9 mouse cellular contexts compared by ENCODE assay signal in the genomic region with DNA sequence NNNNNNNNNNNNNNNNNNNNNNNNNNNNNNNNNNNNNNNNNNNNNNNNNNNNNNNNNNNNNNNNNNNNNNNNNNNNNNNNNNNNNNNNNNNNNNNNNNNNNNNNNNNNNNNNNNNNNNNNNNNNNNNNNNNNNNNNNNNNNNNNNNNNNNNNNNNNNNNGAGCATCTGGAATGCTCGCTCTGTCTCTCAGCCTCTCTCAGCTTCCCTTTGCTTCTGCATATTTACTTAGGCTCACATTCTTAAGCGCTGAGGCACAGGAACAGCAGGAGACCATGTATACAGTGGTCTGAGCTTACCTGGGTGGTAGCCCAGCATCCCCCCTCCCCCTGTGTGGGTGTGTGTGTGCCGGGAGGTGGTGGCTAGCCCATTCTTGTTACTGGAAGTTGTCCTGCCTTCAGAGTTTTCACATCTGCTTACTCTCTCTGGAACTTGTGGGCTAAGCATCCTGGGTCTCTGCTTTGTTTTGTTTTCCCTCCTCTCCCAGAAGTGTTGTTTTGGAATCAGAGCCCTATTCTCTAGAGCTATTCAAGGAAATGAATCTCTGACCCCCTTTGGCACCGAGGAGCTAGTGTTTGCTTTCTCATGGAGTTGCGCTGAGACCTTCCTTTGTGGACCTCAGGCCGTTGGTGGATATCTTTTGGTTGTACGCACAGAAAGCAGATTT. TPM values are rescaled to one million over a fixed set of nuclear protein-coding genes. Genes with fewer than 3 reads are reported as not detected.
A peak's percentile ranks its signal among the peaks of the same experiment; 100 is the strongest.
DNase-seq lines count a peak whose midpoint lies in the region; ATAC-seq and TF ChIP-seq lines count a peak whose summit lies in the region.
"Had no signal": no experiment of that assay in that cellular context is flagged by ENCODE, and none has a peak within 500 bp of the region (broad histone marks: within the 10 kb centered on the region; RNA-seq: fewer than 3 reads in every experiment).

No protein-coding gene starts in this region.

- no peaks in the 10 kb centered on the region for H3K36me3 ChIP-seq in kidney, embryonic 16.5 days (ENCODE audit: insufficient read depth, low read length)
- peaks cover 0 to 26% of the 10 kb centered on the region in 2 experiments; a peak in 2 of 4 replicates for H3K36me3 ChIP-seq in MEL (ENCODE audit: control insufficient read depth in 1 of 2, insufficient read depth in 2 of 2, low read length in 2 of 2)
- no peaks in the 10 kb centered on the region for H3K36me3 ChIP-seq in embryonic facial prominence, embryonic 15.5 days
- H3K36me3 ChIP-seq: liver, embryonic 15.5 days had no signal

- no peak for DNase-seq in kidney, adult 11 months
- peak; percentile 46 for DNase-seq in MEL (ENCODE audit: low read depth, low spot score)
- DNase-seq in mesoderm, embryonic 11.5 days (ENCODE audit: low read depth, low spot score), result peak; percentile 49
- no peak for DNase-seq in MN1 (ENCODE audit: low spot score)
- DNase-seq in gastrocnemius, postnatal 10 days, result no peak

- no peaks in the 10 kb centered on the region for H3K79me2 ChIP-seq in MEL (ENCODE audit: control insufficient read depth, insufficient read depth, low read length, poor library complexity)

- no peaks in the 10 kb centered on the region for H3K9me3 ChIP-seq in kidney, embryonic 16.5 days (ENCODE audit: low read length)
- no peaks in the 10 kb centered on the region for H3K9me3 ChIP-seq in MEL (replicated peaks; ENCODE audit: insufficient read depth, low read length)
- no peaks in the 10 kb centered on the region for H3K9me3 ChIP-seq in embryonic facial prominence, embryonic 15.5 days (replicated peaks)
- H3K9me3 ChIP-seq: liver, embryonic 15.5 days had no signal

- H3K27me3 ChIP-seq in kidney, embryonic 16.5 days (ENCODE audit: insufficient read depth, low read length), result no peaks in the 10 kb centered on the region
- no peaks in the 10 kb centered on the region for H3K27me3 ChIP-seq in MEL (ENCODE audit: control insufficient read depth in 1 of 2, insufficient read depth in 2 of 2, low read length in 2 of 2)
- H3K27me3 ChIP-seq in embryonic facial prominence, embryonic 15.5 days, result no peaks in the 10 kb centered on the region
- H3K27me3 ChIP-seq: liver, embryonic 15.5 days had no signal

- no peak for TF ChIP-seq POLR2A in MEL (IDR thresholded peaks at IDR 0.05; ENCODE audit: control insufficient read depth in 1 of 2, insufficient read depth in 1 of 2, low read depth in 1 of 2, low read length in 2 of 2, poor library complexity in 1 of 2)

- no peak overlapping the region for H3K27ac ChIP-seq in kidney, embryonic 16.5 days (ENCODE audit: low read length)
- no peak overlapping the region for H3K27ac ChIP-seq in MEL (ENCODE audit: control insufficient read depth, low read depth, low read length)
- 0 out of 2 replicates have a peak overlapping the region, but pooled peaks have one; percentile 40 for H3K27ac ChIP-seq in embryonic facial prominence, embryonic 15.5 days (replicated peaks)
- H3K27ac ChIP-seq: liver, embryonic 15.5 days had no signal

- H3K4me1 ChIP-seq in kidney, embryonic 16.5 days (ENCODE audit: insufficient read depth, low read length), result peaks cover 4% of the 10 kb centered on the region; the same call in 1 of the 2 replicates
- H3K4me1 ChIP-seq in MEL (ENCODE audit: control insufficient read depth in 1 of 2, insufficient read depth in 2 of 2, low read length in 2 of 2), result peaks cover 14 to 38% of the 10 kb centered on the region in 2 experiments
- H3K4me1 ChIP-seq in embryonic facial prominence, embryonic 15.5 days, result peaks cover 11% of the 10 kb centered on the region; the same call in 1 of the 2 replicates

- H3K4me2 ChIP-seq in kidney, embryonic 16.5 days (replicated peaks; ENCODE audit: low read depth, low read length), result no peak overlapping the region
- H3K4me2 ChIP-seq in embryonic facial prominence, embryonic 15.5 days (replicated peaks), result no peak overlapping the region

- TF ChIP-seq RAD21 in MEL (IDR thresholded peaks at IDR 0.05; ENCODE audit: low read depth, low read length), result no peak

- no peak overlapping the region for H3K9ac ChIP-seq in kidney, embryonic 16.5 days (replicated peaks; ENCODE audit: low read length)
- H3K9ac ChIP-seq in MEL (ENCODE audit: control insufficient read depth, low read depth, low read length, poor library complexity, severe bottlenecking), result no peak overlapping the region
- H3K9ac ChIP-seq in embryonic facial prominence, embryonic 15.5 days, result no peak overlapping the region
- H3K9ac ChIP-seq: liver, embryonic 15.5 days had no signal

- no peak for TF ChIP-seq EP300 in MEL (IDR thresholded peaks at IDR 0.05; ENCODE audit: low read depth in 1 of 2, low read length in 2 of 2)

- ATAC-seq in kidney, embryonic 16.5 days (ENCODE audit: low FRiP score, low TSS enrichment), result peak; percentile 36; the same call in 1 of the 2 replicates
- peak; percentile 77 for ATAC-seq in embryonic facial prominence, embryonic 15.5 days (ENCODE audit: insufficient number of reproducible peaks, low FRiP score, low TSS enrichment, low read depth)
- no peak for ATAC-seq in cerebellum, adult (ENCODE audit: insufficient number of reproducible peaks, low FRiP score, low TSS enrichment)

- H3K4me3 ChIP-seq in kidney, embryonic 16.5 days (ENCODE audit: low read length), result no peak overlapping the region
- no peak overlapping the region for H3K4me3 ChIP-seq in MEL (ENCODE audit: control insufficient read depth in 1 of 2, insufficient read depth in 1 of 2, low read depth in 2 of 2, low read length in 2 of 2)
- H3K4me3 ChIP-seq in embryonic facial prominence, embryonic 15.5 days (replicated peaks), result no peak overlapping the region
- H3K4me3 ChIP-seq: liver, embryonic 15.5 days had no signal

- no peak for TF ChIP-seq CTCF in MEL (IDR thresholded peaks at IDR 0.05 in 2 of 3, conservative IDR thresholded peaks at IDR 0.05 in 1 of 3; ENCODE audit: control insufficient read depth in 1 of 3, insufficient read depth in 1 of 3, low read depth in 2 of 3, low read length in 3 of 3, poor library complexity in 1 of 3, severe bottlenecking in 1 of 3)

- 33% methylated on average over 7 of the region's 7 CpGs for WGBS in kidney, embryonic 16.5 days
- WGBS in embryonic facial prominence, embryonic 15.5 days, result 34% methylated on average over 7 of the region's 7 CpGs

TF ChIP-seq in MEL, 35 proteins besides CTCF, POLR2A, EP300 and RAD21:
- TF ChIP-seq HCFC1 (IDR thresholded peaks at IDR 0.05; ENCODE audit: low read depth, low read length), result no peak
- no peak for TF ChIP-seq MYB (IDR thresholded peaks at IDR 0.05; ENCODE audit: low read depth, low read length)
- TF ChIP-seq USF1 (IDR thresholded peaks at IDR 0.05; ENCODE audit: low read depth, low read length), result no peak
- no peak for TF ChIP-seq SIN3A (IDR thresholded peaks at IDR 0.05; ENCODE audit: low read length)
- TF ChIP-seq NRF1 (IDR thresholded peaks at IDR 0.05; ENCODE audit: insufficient read depth, low read depth, low read length, poor library complexity, severe bottlenecking), result no peak
- TF ChIP-seq POLR2AphosphoS5 (IDR thresholded peaks at IDR 0.05; ENCODE audit: borderline replicate concordance, low read depth, low read length), result no peak
- TF ChIP-seq UBTF (IDR thresholded peaks at IDR 0.05; ENCODE audit: borderline replicate concordance, insufficient read depth, low read depth, low read length), result no peak
- no peak for TF ChIP-seq ZMIZ1 (IDR thresholded peaks at IDR 0.05; ENCODE audit: low read depth, low read length)
- no peak for TF ChIP-seq MAZ (IDR thresholded peaks at IDR 0.05; ENCODE audit: low read depth, low read length)
- no peak for TF ChIP-seq CHD2 (IDR thresholded peaks at IDR 0.05; ENCODE audit: low read length)
- TF ChIP-seq NELFE (IDR thresholded peaks at IDR 0.05; ENCODE audit: low read depth, low read length), result no peak
- no peak for TF ChIP-seq SMC3 (IDR thresholded peaks at IDR 0.05; ENCODE audit: low read depth, low read length)
TF ChIP-seq in MEL: peak in this region for 0.

RNA-seq across cellular contexts. Expression of gene Gpr171, which starts 19.6 kb away (rescaled TPM):
- polyA plus RNA-seq in kidney, embryonic 16.5 days (2015; fragmentation: Nextera tagmentation; extraction: Ambion mirVana), result 0.67 and 0.80 TPM in 2 replicates
- not detected in 2 replicates for total RNA-seq in MEL (2012; rRNA removed)
- not detected for polyA plus RNA-seq in MEL (2012; ENCODE audit: insufficient read depth in 1 of 2, insufficient read length in 2 of 2, low read depth in 1 of 2, low replicate concordance in 2 of 2, missing spikeins in 1 of 2)
- 1.7 and 1.9 TPM in 2 replicates for polyA plus RNA-seq in embryonic facial prominence, embryonic 15.5 days (2015; fragmentation: Nextera tagmentation; extraction: Ambion mirVana)
- total RNA-seq in gastrocnemius, postnatal 10 days (2021), result under 1 TPM in 1 of 2 experiments, not detected in 1; 0.09 TPM

RNA-seq across cellular contexts. Expression of gene P2ry14, which starts 32.2 kb away (rescaled TPM):
- polyA plus RNA-seq in kidney, embryonic 16.5 days (2015; fragmentation: Nextera tagmentation; extraction: Ambion mirVana), result 3.8 and 5.0 TPM in 2 replicates
- 0.08 and 0.10 TPM in 2 replicates for total RNA-seq in MEL (2012; rRNA removed)
- under 1 TPM in 1 of 2 experiments, not detected in 1; 0.13 TPM for polyA plus RNA-seq in MEL (2012; ENCODE audit: insufficient read depth in 1 of 2, insufficient read length in 2 of 2, low read depth in 1 of 2, low replicate concordance in 2 of 2, missing spikeins in 1 of 2)
- polyA plus RNA-seq in embryonic facial prominence, embryonic 15.5 days (2015; fragmentation: Nextera tagmentation; extraction: Ambion mirVana), result 2.3 and 2.4 TPM in 2 replicates
- 1 to 10 TPM; 2.5 TPM for total RNA-seq in gastrocnemius, postnatal 10 days (2021)

Comparison
In these comparisons a context has a peak if more than half of its experiments do, and no peak if none do; other contexts are left out.
1. DNase-seq: peak in MEL (single experiment) and mesoderm, embryonic 11.5 days (single experiment); none in kidney, adult 11 months (single experiment), MN1 (single experiment) and gastrocnemius, postnatal 10 days (single experiment).